Mouse (Mus musculus): ENCODE measurements around the gene Uvrag. TPM values are rescaled to one million over a fixed set of nuclear protein-coding genes. Genes with fewer than 3 reads are reported as not detected.
A peak's percentile ranks its signal among the peaks of the same experiment; 100 is the strongest.

Gene Uvrag
- polyA plus RNA-seq, 1 experiment from 2014 or later, result 14.5 TPM

DNA sequence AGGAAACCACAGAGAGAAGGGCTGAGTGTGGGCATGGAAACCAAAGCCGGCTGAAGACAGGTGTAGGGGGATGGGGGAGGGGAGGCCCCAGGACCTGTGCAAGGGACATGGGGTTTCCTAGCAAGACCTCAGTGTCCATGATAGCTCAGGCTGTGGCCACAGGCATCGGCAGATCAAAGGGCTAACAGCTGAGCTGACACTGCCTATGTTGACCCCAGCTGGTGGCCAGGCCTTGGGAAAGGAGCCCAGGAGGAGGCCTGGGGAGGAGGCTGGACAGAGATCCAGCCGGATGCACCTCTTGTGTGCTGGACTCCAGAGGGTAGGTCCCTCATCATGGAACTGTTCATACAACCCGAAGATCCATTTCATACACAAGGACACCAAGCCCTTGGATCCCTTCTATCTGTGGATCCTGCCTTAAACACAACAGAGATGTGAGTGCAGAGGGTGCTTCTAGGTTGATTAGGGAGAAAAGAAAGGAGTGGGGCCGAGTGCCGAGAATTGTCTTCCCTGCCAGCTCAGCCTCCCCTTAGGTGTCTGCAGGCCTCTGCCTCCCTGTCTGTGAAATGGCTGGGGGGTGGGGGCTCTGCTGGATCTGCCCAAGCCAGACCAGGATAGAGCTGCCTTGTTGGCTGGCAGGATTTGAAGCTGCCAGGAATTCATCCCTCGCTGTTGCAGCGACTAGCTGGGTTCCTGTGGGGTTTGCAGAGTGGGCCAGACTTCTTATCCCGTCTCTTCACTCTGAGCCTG is 276.8 kb downstream of the Uvrag start:
- Histone ChIP-seq H3K4me3 (ENCODE audit: low read depth, low read length) (no peak overlapping the region), H3K4me2 (no peak overlapping the region), H3K27me3 (replicated peaks; ENCODE audit: control insufficient read depth, insufficient read depth, low read length) (peaks cover 3% of the 10 kb centered on the region; the same call in 1 of the 2 replicates), H3K36me3 (ENCODE audit: control insufficient read depth, insufficient read depth, low read length) (no peaks in the 10 kb centered on the region), H3K4me1 (replicated peaks; ENCODE audit: control insufficient read depth, insufficient read depth, low read length) (peaks cover 14% of the 10 kb centered on the region), H3K27ac (ENCODE audit: low read depth, low read length) (no peak overlapping the region), H3K9me3 (ENCODE audit: control insufficient read depth, low read length) (no peaks in the 10 kb centered on the region), H3K9ac (ENCODE audit: low read depth, low read length) (no peak overlapping the region)
- no peak for ATAC-seq (replicated peaks; ENCODE audit: low FRiP score)
- WGBS, result 58% methylated on average over 9 of the region's 9 CpGs
- no peak for DNase-seq (ENCODE audit: low spot score)

- 69% methylated on average over 5 of the region's 5 CpGs for WGBS
- Histone ChIP-seq H3K27me3 (replicated peaks; ENCODE audit: control insufficient read depth, insufficient read depth, low read length) (peaks cover 3% of the 10 kb centered on the region; the same call in 1 of the 2 replicates), H3K9me3 (ENCODE audit: control insufficient read depth, low read length) (no peaks in the 10 kb centered on the region), H3K4me2 (no peak overlapping the region), H3K4me1 (replicated peaks; ENCODE audit: control insufficient read depth, insufficient read depth, low read length) (peaks cover 7% of the 10 kb centered on the region; the same call in 1 of the 2 replicates), H3K27ac (ENCODE audit: low read depth, low read length) (no peak overlapping the region), H3K4me3 (ENCODE audit: low read depth, low read length) (no peak overlapping the region), H3K9ac (ENCODE audit: low read depth, low read length) (no peak overlapping the region), H3K36me3 (ENCODE audit: control insufficient read depth, insufficient read depth, low read length) (no peaks in the 10 kb centered on the region)
- no peak for ATAC-seq (replicated peaks; ENCODE audit: low FRiP score)
- DNase-seq (ENCODE audit: low spot score), result no peak
Measured at GRCm38 (mm10) chr7:98862994-98863393, 277.9 kb downstream of the Uvrag start.

GRCm38 (mm10) chr7:98861002-98861401 is 279.9 kb downstream of the Uvrag start:
- Histone ChIP-seq H3K27me3 (replicated peaks; ENCODE audit: control insufficient read depth, insufficient read depth, low read length) (peaks cover 3% of the 10 kb centered on the region; the same call in 1 of the 2 replicates), H3K9me3 (ENCODE audit: control insufficient read depth, low read length) (no peaks in the 10 kb centered on the region), H3K4me3 (ENCODE audit: low read depth, low read length) (no peak overlapping the region), H3K27ac (ENCODE audit: low read depth, low read length) (no peak overlapping the region), H3K4me1 (replicated peaks; ENCODE audit: control insufficient read depth, insufficient read depth, low read length) (0 out of 2 replicates have a peak, but pooled peaks cover 4% of the 10 kb centered on the region), H3K36me3 (ENCODE audit: control insufficient read depth, insufficient read depth, low read length) (no peaks in the 10 kb centered on the region), H3K4me2 (no peak overlapping the region), H3K9ac (ENCODE audit: low read depth, low read length) (no peak overlapping the region)
- 55% methylated on average over 2 of the region's 2 CpGs for WGBS
- DNase-seq (ENCODE audit: low spot score) (no peak), ATAC-seq (replicated peaks; ENCODE audit: low FRiP score) (no peak)

DNA sequence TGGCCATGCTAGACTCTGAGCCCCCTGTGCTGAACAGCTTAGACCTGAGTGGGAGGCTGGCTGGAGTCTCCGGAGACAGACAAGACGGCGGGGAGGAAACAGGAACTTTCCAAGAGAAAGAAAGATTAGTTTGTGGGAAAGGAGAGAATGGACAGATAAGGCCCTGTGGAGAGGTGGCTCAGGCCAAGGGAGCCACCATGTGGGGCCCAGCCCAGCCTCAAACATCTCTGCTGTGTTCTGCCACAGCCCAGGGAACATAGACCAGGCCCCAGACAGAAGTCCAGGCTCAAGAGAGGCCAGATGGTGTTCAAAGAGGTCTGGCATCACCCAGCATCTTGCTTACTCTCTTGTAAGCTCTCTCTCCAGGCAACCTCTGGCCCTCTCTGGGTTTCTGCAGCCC is 283.8 kb downstream of the Uvrag start:
- Histone ChIP-seq H3K9me3 (ENCODE audit: control insufficient read depth, low read length) (no peaks in the 10 kb centered on the region), H3K4me3 (ENCODE audit: low read depth, low read length) (no peak overlapping the region), H3K27me3 (replicated peaks; ENCODE audit: control insufficient read depth, insufficient read depth, low read length) (peaks cover 2% of the 10 kb centered on the region; the same call in 1 of the 2 replicates), H3K9ac (ENCODE audit: low read depth, low read length) (no peak overlapping the region), H3K4me2 (no peak overlapping the region), H3K27ac (ENCODE audit: low read depth, low read length) (peak overlapping the region; percentile 30; the same call in 1 of the 2 replicates), H3K36me3 (ENCODE audit: control insufficient read depth, insufficient read depth, low read length) (no peaks in the 10 kb centered on the region), H3K4me1 (replicated peaks; ENCODE audit: control insufficient read depth, insufficient read depth, low read length) (0 out of 2 replicates have a peak, but pooled peaks cover 4% of the 10 kb centered on the region)
- ATAC-seq (replicated peaks; ENCODE audit: low FRiP score), result peak; percentile 46; the same call in 1 of the 2 replicates
- WGBS, result 38% methylated on average over 3 of the region's 3 CpGs
- DNase-seq (ENCODE audit: low spot score), result no peak

DNA sequence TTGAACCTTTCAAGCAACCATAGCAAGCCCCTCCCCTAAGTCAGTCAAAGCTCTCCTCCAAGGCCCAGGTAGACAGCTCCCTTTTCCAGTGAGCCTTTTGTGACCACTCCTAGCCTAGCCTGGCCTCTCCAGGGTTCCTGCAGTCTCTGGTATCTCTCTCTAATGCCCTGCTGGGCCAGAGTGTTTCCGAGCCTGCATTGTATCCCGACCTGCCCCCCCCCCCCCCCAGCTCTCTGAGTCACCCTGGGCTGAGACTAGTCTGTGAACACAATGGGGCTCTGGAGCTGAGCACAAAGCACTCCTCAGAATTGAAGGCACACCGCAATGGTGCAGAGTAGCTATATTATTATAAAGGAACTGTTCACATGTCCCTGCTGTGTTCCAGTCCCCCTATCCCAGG is 284.8 kb downstream of the Uvrag start:
- no peak for ATAC-seq (replicated peaks; ENCODE audit: low FRiP score)
- Histone ChIP-seq H3K4me1 (replicated peaks; ENCODE audit: control insufficient read depth, insufficient read depth, low read length) (0 out of 2 replicates have a peak, but pooled peaks cover 4% of the 10 kb centered on the region), H3K27me3 (replicated peaks; ENCODE audit: control insufficient read depth, insufficient read depth, low read length) (no peaks in the 10 kb centered on the region), H3K36me3 (ENCODE audit: control insufficient read depth, insufficient read depth, low read length) (no peaks in the 10 kb centered on the region), H3K4me3 (ENCODE audit: low read depth, low read length) (no peak overlapping the region), H3K9ac (ENCODE audit: low read depth, low read length) (no peak overlapping the region), H3K9me3 (ENCODE audit: control insufficient read depth, low read length) (no peaks in the 10 kb centered on the region), H3K27ac (ENCODE audit: low read depth, low read length) (no peak overlapping the region), H3K4me2 (no peak overlapping the region)
- DNase-seq (ENCODE audit: low spot score), result no peak
- WGBS, result 30% methylated on average over 3 of the region's 3 CpGs

DNA sequence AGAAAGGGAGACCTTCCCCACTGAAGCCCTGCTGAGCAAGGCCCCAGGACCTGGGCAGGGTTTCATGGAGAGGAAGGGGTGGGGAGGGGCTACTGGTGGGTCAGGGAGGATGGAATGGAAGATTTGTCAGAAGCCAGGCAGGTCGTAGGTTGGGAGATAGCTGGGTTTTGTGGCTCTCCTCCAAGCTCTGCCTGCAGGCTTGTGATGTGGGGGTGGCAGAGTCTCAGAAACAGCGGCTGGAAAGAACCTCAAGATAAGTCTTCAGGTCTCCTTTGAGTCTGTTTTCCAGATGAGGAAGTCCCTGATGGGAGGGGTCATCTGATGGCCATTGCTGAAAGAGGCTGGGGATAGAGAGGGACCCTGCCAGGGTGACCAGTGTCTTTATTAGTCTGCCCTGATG is 285.6 kb downstream of the Uvrag start:
- no peak for ATAC-seq (replicated peaks; ENCODE audit: low FRiP score)
- no peaks in the 10 kb centered on the region for H3K27me3 ChIP-seq (replicated peaks; ENCODE audit: control insufficient read depth, insufficient read depth, low read length)
- no peak overlapping the region for H3K9ac ChIP-seq (ENCODE audit: low read depth, low read length)
- H3K4me3 ChIP-seq (ENCODE audit: low read depth, low read length), result no peak overlapping the region
- no peak for DNase-seq (ENCODE audit: low spot score)
- H3K4me2 ChIP-seq, result no peak overlapping the region
- no peaks in the 10 kb centered on the region for H3K9me3 ChIP-seq (ENCODE audit: control insufficient read depth, low read length)
- H3K27ac ChIP-seq (ENCODE audit: low read depth, low read length), result no peak overlapping the region
- H3K4me1 ChIP-seq (replicated peaks; ENCODE audit: control insufficient read depth, insufficient read depth, low read length), result peaks cover 4% of the 10 kb centered on the region; the same call in 1 of the 2 replicates
- H3K36me3 ChIP-seq (ENCODE audit: control insufficient read depth, insufficient read depth, low read length), result peaks cover under 1% of the 10 kb centered on the region; the same call in 1 of the 2 replicates
- WGBS, result 10% methylated on average over 2 of the region's 2 CpGs

GRCm38 (mm10) chr7:98853806-98854205 is 287.1 kb downstream of the Uvrag start:
- peaks cover 8% of the 10 kb centered on the region for H3K4me1 ChIP-seq (replicated peaks; ENCODE audit: control insufficient read depth, insufficient read depth, low read length)
- H3K9ac ChIP-seq (ENCODE audit: low read depth, low read length), result no peak overlapping the region
- peaks cover 2% of the 10 kb centered on the region; the same call in 1 of the 2 replicates for H3K36me3 ChIP-seq (ENCODE audit: control insufficient read depth, insufficient read depth, low read length)
- H3K27me3 ChIP-seq (replicated peaks; ENCODE audit: control insufficient read depth, insufficient read depth, low read length), result no peaks in the 10 kb centered on the region; the same call in 1 of the 2 replicates
- H3K27ac ChIP-seq (ENCODE audit: low read depth, low read length), result no peak overlapping the region
- H3K9me3 ChIP-seq (ENCODE audit: control insufficient read depth, low read length), result no peaks in the 10 kb centered on the region
- 78% methylated on average over 6 of the region's 6 CpGs for WGBS
- ATAC-seq (replicated peaks; ENCODE audit: low FRiP score) (no peak), DNase-seq (ENCODE audit: low spot score) (no peak)
- no peak overlapping the region for H3K4me3 ChIP-seq (ENCODE audit: low read depth, low read length)
- no peak overlapping the region for H3K4me2 ChIP-seq

DNA sequence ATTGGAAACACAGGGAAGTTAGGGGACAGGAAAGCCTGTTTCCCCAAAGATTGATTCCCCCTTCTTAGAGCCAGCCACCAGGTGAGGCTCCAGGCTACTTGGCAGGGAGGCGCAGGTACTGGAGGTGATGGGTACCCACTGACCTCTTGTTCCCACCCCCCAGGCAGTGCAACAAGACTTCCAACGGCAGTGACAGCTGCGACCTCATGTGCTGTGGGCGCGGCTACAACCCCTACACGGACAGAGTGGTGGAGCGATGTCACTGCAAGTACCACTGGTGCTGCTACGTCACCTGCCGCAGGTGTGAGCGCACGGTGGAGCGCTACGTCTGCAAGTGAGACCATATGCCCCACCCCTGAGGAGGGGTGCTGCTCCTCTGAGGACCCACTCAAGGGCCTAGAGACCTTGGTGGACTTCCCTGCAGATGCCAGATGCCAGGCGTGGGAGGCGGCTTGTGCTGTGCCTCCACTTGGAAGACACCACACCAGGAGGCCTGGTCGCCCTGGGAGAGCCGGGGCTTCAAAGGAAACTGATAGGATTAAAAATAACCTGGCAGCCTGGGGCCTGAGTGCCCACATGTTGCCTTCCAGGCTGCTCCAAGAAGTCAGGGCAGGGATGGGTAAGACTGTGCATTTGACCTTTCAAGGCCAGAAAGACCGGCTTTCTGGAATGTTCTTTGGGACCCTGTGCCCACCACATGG is 287.8 kb downstream of the Uvrag start:
- Histone ChIP-seq H3K9ac (ENCODE audit: low read depth, low read length) (no peak overlapping the region), H3K4me1 (replicated peaks; ENCODE audit: control insufficient read depth, insufficient read depth, low read length) (peaks cover 13% of the 10 kb centered on the region), H3K27ac (ENCODE audit: low read depth, low read length) (no peak overlapping the region)

More for the DNA sequence above, 287.8 kb downstream of the Uvrag start:
- H3K27me3 ChIP-seq (replicated peaks; ENCODE audit: control insufficient read depth, insufficient read depth, low read length), result no peaks in the 10 kb centered on the region; the same call in 1 of the 2 replicates
- no peak overlapping the region for H3K4me2 ChIP-seq
- H3K36me3 ChIP-seq (ENCODE audit: control insufficient read depth, insufficient read depth, low read length), result peaks cover 5% of the 10 kb centered on the region; the same call in 1 of the 2 replicates
- H3K4me3 ChIP-seq (ENCODE audit: low read depth, low read length), result no peak overlapping the region
- no peaks in the 10 kb centered on the region for H3K9me3 ChIP-seq (ENCODE audit: control insufficient read depth, low read length)
- ATAC-seq (replicated peaks; ENCODE audit: low FRiP score) (no peak), DNase-seq (ENCODE audit: low spot score) (no peak)
- 85% methylated on average over 18 of the region's 18 CpGs for WGBS
